Mouse (Mus musculus) C2C12 (cell line): Measurements from ENCODE around the gene Spata16.

Experiments
- CTCF ChIP-seq: IDR thresholded peaks from one replicate; pipeline ENCODE4 v1.5.1; 2011; ENCODE audit not compliant: control insufficient read depth, insufficient read depth, insufficient read length
- MYOG ChIP-seq: IDR thresholded peaks from one replicate; pipeline ENCODE4 v1.6.1; 2011; ENCODE audit not compliant: control insufficient read depth, insufficient read length; ENCODE audit errors: extremely low read depth
- USF1 ChIP-seq: IDR thresholded peaks from one replicate; pipeline ENCODE4 v1.6.1; 2011; ENCODE audit warnings: low read depth, mild to moderate bottlenecking, control low read depth, moderate library complexity

DNA sequence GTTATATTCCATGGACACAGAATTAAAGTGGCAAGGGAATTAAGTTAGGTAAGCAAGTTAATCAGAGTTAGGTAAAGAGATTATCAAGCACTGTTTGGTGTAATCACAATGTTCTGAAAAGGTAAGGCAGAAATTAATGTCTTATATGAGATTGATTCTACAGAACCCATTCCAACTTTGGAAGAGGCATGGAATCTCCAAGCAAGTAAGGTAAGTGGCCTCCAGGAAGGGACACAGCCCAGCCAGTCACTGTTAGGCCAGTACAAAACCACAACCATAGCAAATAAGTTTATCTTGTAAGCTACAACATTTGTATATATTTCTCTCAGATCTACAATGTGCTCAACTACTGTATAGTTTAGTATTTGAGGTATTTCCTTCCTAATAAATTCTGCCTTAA, 391.1 kb downstream of the Spata16 start:
- no peak for TF ChIP-seq CTCF
- TF ChIP-seq USF1, result no peak
- TF ChIP-seq MYOG, result no peak
